Mouse (Mus musculus) MEL (cell line): Measurements from ENCODE around the gene D030056L22Rik. TPM values are rescaled to one million over a fixed set of nuclear protein-coding genes. Genes with fewer than 3 reads are reported as not detected.

Source experiments
- DNase-seq: peaks from one replicate; pipeline ENCODE4 v3.0.0; 2011; ENCODE audit warnings: low read depth, low spot score
- H3K27ac ChIP-seq: 2 replicates; pipeline ENCODE4 v1.5.1; 2012; ENCODE audit warnings: low read depth, mild to moderate bottlenecking, control low read depth, low read length, moderate library complexity; ENCODE audit not compliant: control insufficient read depth
- H3K27me3 ChIP-seq, 2 experiments: fragments of 150-350 bp in 1 of 2; sonication (generic) in 1 of 2; 2 replicates each; pipeline ENCODE4 v1.6.1; 2012; ENCODE audit warnings: low read length in 2 of 2, mild to moderate bottlenecking in 2 of 2, improper control_type of control experiment in 1 of 2, moderate library complexity in 1 of 2; ENCODE audit not compliant: insufficient read depth in 2 of 2, control insufficient read depth in 1 of 2
- H3K36me3 ChIP-seq, 2 experiments: 2 replicates each; pipeline ENCODE4 v1.6.1; 2012 to 2014; ENCODE audit warnings: low read length in 2 of 2, improper control_type of control experiment in 1 of 2, inconsistent platforms in 1 of 2, mild to moderate bottlenecking in 1 of 2; ENCODE audit not compliant: insufficient read depth in 2 of 2, control insufficient read depth in 1 of 2
- H3K4me1 ChIP-seq, 2 experiments: fragments of 150-350 bp in 1 of 2; sonication (generic) in 1 of 2; 2 replicates each; pipeline ENCODE4 v1.6.1; 2012; ENCODE audit warnings: low read length in 2 of 2, improper control_type of control experiment in 1 of 2, mild to moderate bottlenecking in 1 of 2; ENCODE audit not compliant: insufficient read depth in 2 of 2, control insufficient read depth in 1 of 2
- H3K4me3 ChIP-seq, 2 experiments: fragments of 150-350 bp in 1 of 2; sonication (generic) in 1 of 2; 2 replicates each; pipeline ENCODE4 v1.5.1; 2012; ENCODE audit warnings: low read depth in 2 of 2, low read length in 2 of 2, mild to moderate bottlenecking in 2 of 2, moderate library complexity in 2 of 2, control low read depth in 1 of 2, improper control_type of control experiment in 1 of 2; ENCODE audit not compliant: control insufficient read depth in 1 of 2, insufficient read depth in 1 of 2
- H3K79me2 ChIP-seq: 2 replicates; pipeline ENCODE4 v1.6.1; 2012; ENCODE audit warnings: mild to moderate bottlenecking, low read length, moderate library complexity; ENCODE audit not compliant: control insufficient read depth, poor library complexity, insufficient read depth
- H3K9ac ChIP-seq: 2 replicates; pipeline ENCODE4 v1.6.1; 2012; ENCODE audit warnings: low read depth, mild to moderate bottlenecking, control low read depth, low read length, moderate library complexity; ENCODE audit not compliant: control insufficient read depth, poor library complexity, severe bottlenecking
- H3K9me3 ChIP-seq: fragments of 150-350 bp; sonication (generic); replicated peaks from 2 replicates; pipeline ENCODE4 v1.6.1; 2012; ENCODE audit warnings: mild to moderate bottlenecking, low read length, improper control_type of control experiment, moderate library complexity; ENCODE audit not compliant: insufficient read depth
- E2F4 ChIP-seq: IDR thresholded peaks from 2 replicates; pipeline ENCODE4 v1.6.1; 2011; ENCODE audit warnings: low read depth, low read length, improper control_type of control experiment, borderline replicate concordance
- ELF1 ChIP-seq: IDR thresholded peaks from 2 replicates; pipeline ENCODE4 v1.6.1; 2014; ENCODE audit warnings: low read depth, mild to moderate bottlenecking, inconsistent platforms, low read length, improper control_type of control experiment, moderate library complexity
- EP300 ChIP-seq, 2 experiments: IDR thresholded peaks; 2 replicates each; pipeline ENCODE4 v1.6.1; 2011; ENCODE audit warnings: improper control_type of control experiment in 2 of 2, low read length in 2 of 2, low read depth in 1 of 2, mild to moderate bottlenecking in 1 of 2
- GATA1 ChIP-seq: IDR thresholded peaks from 2 replicates; pipeline ENCODE4 v1.6.1; 2011; ENCODE audit warnings: low read depth, low read length, improper control_type of control experiment
- JUND ChIP-seq: IDR thresholded peaks from 2 replicates; pipeline ENCODE4 v1.6.1; 2011; ENCODE audit warnings: low read depth, mild to moderate bottlenecking, improper control_type of control experiment, low read length
- MAFK ChIP-seq: IDR thresholded peaks from 2 replicates; pipeline ENCODE4 v1.6.1; 2011; ENCODE audit warnings: low read depth, mild to moderate bottlenecking, low read length, improper control_type of control experiment, borderline replicate concordance
- MAX ChIP-seq: IDR thresholded peaks from 2 replicates; pipeline ENCODE4 v1.6.1; 2011; ENCODE audit warnings: low read length, improper control_type of control experiment
- MEF2A ChIP-seq: IDR thresholded peaks from 2 replicates; pipeline ENCODE4 v1.6.1; 2014; ENCODE audit warnings: low read depth, mild to moderate bottlenecking, inconsistent platforms, low read length, improper control_type of control experiment; ENCODE audit not compliant: poor library complexity, insufficient replicate concordance, severe bottlenecking; ENCODE audit errors: extremely low read depth
- MYC ChIP-seq: IDR thresholded peaks from 2 replicates; pipeline ENCODE4 v1.6.1; 2011; ENCODE audit warnings: low read depth, mild to moderate bottlenecking, low read length, improper control_type of control experiment, moderate library complexity
- NRF1 ChIP-seq: IDR thresholded peaks from 2 replicates; pipeline ENCODE4 v1.6.1; 2014; ENCODE audit warnings: low read depth, mild to moderate bottlenecking, inconsistent platforms, low read length, improper control_type of control experiment, moderate library complexity; ENCODE audit not compliant: poor library complexity, insufficient read depth, severe bottlenecking
- POLR2AphosphoS5 ChIP-seq: IDR thresholded peaks from 2 replicates; pipeline ENCODE4 v1.6.1; 2012; ENCODE audit warnings: low read depth, borderline replicate concordance, mild to moderate bottlenecking, inconsistent platforms, low read length, moderate library complexity, mixed read lengths
- RCOR1 ChIP-seq: IDR thresholded peaks from 2 replicates; pipeline ENCODE4 v1.6.1; 2012; ENCODE audit warnings: low read depth, mild to moderate bottlenecking, inconsistent platforms, low read length, improper control_type of control experiment
- SIN3A ChIP-seq: IDR thresholded peaks from 2 replicates; pipeline ENCODE4 v1.6.1; 2012; ENCODE audit warnings: low read length, improper control_type of control experiment, inconsistent platforms
- TAL1 ChIP-seq: IDR thresholded peaks from 2 replicates; pipeline ENCODE4 v1.6.1; 2012; ENCODE audit warnings: mild to moderate bottlenecking, inconsistent platforms, low read length, moderate library complexity, mixed read lengths
- TCF12 ChIP-seq: IDR thresholded peaks from 2 replicates; pipeline ENCODE4 v1.6.1; 2014; ENCODE audit warnings: low read depth, mild to moderate bottlenecking, inconsistent platforms, low read length, improper control_type of control experiment, moderate library complexity
- USF1 ChIP-seq: IDR thresholded peaks from 2 replicates; pipeline ENCODE4 v1.6.1; 2014; ENCODE audit warnings: low read depth, mild to moderate bottlenecking, inconsistent platforms, low read length, improper control_type of control experiment, moderate library complexity
- USF2 ChIP-seq, 2 experiments: IDR thresholded peaks; 2 replicates each; pipeline ENCODE4 v1.6.1; 2011 to 2012; ENCODE audit warnings: improper control_type of control experiment in 2 of 2, low read length in 2 of 2, borderline replicate concordance in 1 of 2, inconsistent platforms in 1 of 2, low read depth in 1 of 2, mild to moderate bottlenecking in 1 of 2; ENCODE audit not compliant: insufficient read depth in 1 of 2
- polyA plus RNA-seq, 2 experiments: library from polyadenylated mRNA; stranded (reverse) in 1 of 2; unstranded in 1 of 2; fragments of >175 nt in 1 of 2; fragments of >200 nt in 1 of 2; gene quantifications; 2 replicates each; pipeline versions ENCODE4 v1.2.1 to v1.2.4; 2012; ENCODE audit warnings: low replicate concordance in 2 of 2, low read depth in 1 of 2; ENCODE audit not compliant: insufficient read length in 2 of 2, insufficient read depth in 1 of 2, missing spikeins in 1 of 2
- total RNA-seq: library from RNA; depleted of rRNA; stranded (reverse); fragments of 300-350 nt; gene quantifications from 2 replicates; pipeline ENCODE4 v1.2.3, GENCODE M21; 2012

The D030056L22Rik gene
- total and polyA plus RNA-seq, 3 experiments, result 27.0 to 29.0 TPM; not detected in 1

- Histone ChIP-seq H3K9me3 (no peaks in the 10 kb centered on the region), H3K27me3 (no peaks in the 10 kb centered on the region), H3K36me3 (peaks cover 0 to 31% of the 10 kb centered on the region in 2 experiments; a peak in 2 of 4 replicates), H3K4me3 (no peak overlapping the region), H3K79me2 (no peaks in the 10 kb centered on the region), H3K9ac (no peak overlapping the region)
- DNase-seq, result peak; percentile 56
- TF ChIP-seq EP300 (IDR thresholded peaks at IDR 0.05; ENCODE audit: low read depth in 1 of 2, low read length in 2 of 2) (peak; percentile 55 to 70), POLR2AphosphoS5 (no peak), USF1 (no peak), GATA1 (peak; percentile 66), MAX (no peak), MEF2A (no peak), TCF12 (peak; percentile 53), MYC (no peak), E2F4 (no peak), USF2 (IDR thresholded peaks at IDR 0.05; ENCODE audit: borderline replicate concordance in 1 of 2, insufficient read depth in 1 of 2, low read depth in 1 of 2, low read length in 2 of 2) (no peak), TAL1 (peak; percentile 34), NRF1 (no peak), MAFK (no peak), RCOR1 (peak; percentile 27; the same call in 1 of the 2 replicates), SIN3A (no peak; the same call in 1 of the 2 replicates)
- TF ChIP-seq, all 39 proteins: peak for 5
- Histone ChIP-seq H3K4me1 (peaks cover 6 to 23% of the 10 kb centered on the region in 2 experiments), H3K27ac (peak overlapping the region; percentile 25; the same call in 1 of the 2 replicates)
Measured at GRCm38 (mm10) chr19:18739146-18739545, 26.2 kb downstream of the D030056L22Rik start.

DNA sequence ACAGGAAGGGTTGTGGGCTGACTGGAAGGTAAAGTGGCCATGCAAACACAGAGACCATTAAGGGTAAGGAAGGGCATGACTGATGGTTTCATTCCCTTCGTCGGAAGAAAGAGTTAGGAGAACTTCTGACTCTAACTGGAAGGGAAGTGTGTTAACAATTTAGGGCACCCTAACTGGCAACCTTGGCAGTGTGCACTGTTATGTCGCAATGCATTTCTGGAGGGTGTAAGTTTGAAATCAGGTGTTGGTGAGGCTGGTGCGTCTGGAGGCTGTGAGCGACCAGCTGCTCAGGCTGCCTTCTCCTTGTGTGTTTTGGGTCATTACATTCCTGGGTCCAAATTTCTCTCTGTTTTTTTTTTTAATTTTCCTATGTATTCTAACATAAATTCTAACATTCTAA, 31.0 kb downstream of the D030056L22Rik start:
- H3K4me3 ChIP-seq, result no peak overlapping the region
- H3K36me3 ChIP-seq, result peaks cover 0 to 7% of the 10 kb centered on the region in 2 experiments; a peak in 2 of 4 replicates
- no peaks in the 10 kb centered on the region for H3K27me3 ChIP-seq
- DNase-seq, result no peak
- no peak overlapping the region for H3K27ac ChIP-seq
- H3K79me2 ChIP-seq, result no peaks in the 10 kb centered on the region
- no peak for TF ChIP-seq ELF1
- TF ChIP-seq JUND, result no peak
- no peak for TF ChIP-seq TAL1
- H3K9me3 ChIP-seq, result no peaks in the 10 kb centered on the region
- no peak overlapping the region for H3K9ac ChIP-seq
- H3K4me1 ChIP-seq, result peaks cover 0 to 4% of the 10 kb centered on the region in 2 experiments; a peak in 2 of 4 replicates
